Mouse (Mus musculus) cortical plate, adult 2 months (tissue): ENCODE measurements at regions not wholly inside any gene's neighbourhood (a gene's known extent, or its start where the extent isn't known, plus 50 kb on each side); places are given as distances from the start of the nearest gene placed in this dataset.

Experiments
- CTCF ChIP-seq: fragments of 200-500 bp; IDR thresholded peaks from 2 replicates; pipeline ENCODE4 v1.5.1; 2011; ENCODE audit warnings: mild to moderate bottlenecking, control low read depth, low read length; ENCODE audit not compliant: insufficient read depth; ENCODE audit errors: extremely low read depth
- POLR2A ChIP-seq: fragments of 200-500 bp; IDR thresholded peaks from 2 replicates; pipeline ENCODE4 v1.6.1; 2011; ENCODE audit warnings: mild to moderate bottlenecking, low read length, control low read depth; ENCODE audit not compliant: insufficient read depth; ENCODE audit errors: extremely low read depth

- TF ChIP-seq CTCF (no peak), POLR2A (no peak)
These were observed 57.0 kb upstream of the Enpp6 start for GRCm38 (mm10) chr8:46929678-46930077.
